ENCODE assay signal across 21 mouse cellular contexts in genomic region chr15:93790531-93790930, GRCm38 (mm10).
DNase-seq lines count a peak whose midpoint lies in the region; ATAC-seq and TF ChIP-seq lines count a peak whose summit lies in the region.
"Had no signal": no experiment of that assay in that cellular context is flagged by ENCODE, and none has a peak within 500 bp of the region (broad histone marks: within the 10 kb centered on the region; RNA-seq: fewer than 3 reads in every experiment).

No protein-coding gene starts in this region.

- H3K9ac ChIP-seq in hindbrain, embryonic 14.5 days: no peak overlapping the region
- H3K9ac ChIP-seq in lung, embryonic 16.5 days (ENCODE audit: low read length): no peak overlapping the region
- H3K9ac ChIP-seq in liver, embryonic 12.5 days: no peak overlapping the region
- H3K9ac ChIP-seq: embryonic facial prominence, embryonic 13.5 days; forebrain, embryonic 13.5 days; forebrain, postnatal 0 days; heart, embryonic 13.5 days; hindbrain, embryonic 15.5 days; intestine, embryonic 15.5 days had no signal

- H3K27ac ChIP-seq in hindbrain, embryonic 14.5 days: no peak overlapping the region
- H3K27ac ChIP-seq in hindbrain, embryonic 10.5 days: no peak overlapping the region
- no peak overlapping the region for H3K27ac ChIP-seq in lung, embryonic 16.5 days (ENCODE audit: low read length)
- peak overlapping the region; percentile 36; the same call in 1 of the 2 replicates for H3K27ac ChIP-seq in limb, embryonic 10.5 days
- no peak overlapping the region for H3K27ac ChIP-seq in liver, embryonic 12.5 days
- H3K27ac ChIP-seq: embryonic facial prominence, embryonic 13.5 days; forebrain, embryonic 13.5 days; heart, embryonic 13.5 days; hindbrain, embryonic 15.5 days; intestine, embryonic 15.5 days had no signal

- TF ChIP-seq CTCF in brain, embryonic 14.5 days (IDR thresholded peaks at IDR 0.05; ENCODE audit: borderline replicate concordance, extremely low read depth, insufficient read depth, insufficient read length): no peak

- H3K4me1 ChIP-seq in hindbrain, embryonic 14.5 days (replicated peaks; ENCODE audit: control insufficient read depth, insufficient read depth, low read length): 0 out of 2 replicates have a peak, but pooled peaks cover 4% of the 10 kb centered on the region
- peaks cover 10% of the 10 kb centered on the region for H3K4me1 ChIP-seq in hindbrain, embryonic 10.5 days (replicated peaks)
- H3K4me1 ChIP-seq in lung, embryonic 16.5 days (replicated peaks; ENCODE audit: control insufficient read depth, insufficient read depth, low read length): peaks cover 13% of the 10 kb centered on the region
- H3K4me1 ChIP-seq in limb, embryonic 10.5 days: peaks cover 32% of the 10 kb centered on the region
- 0 out of 2 replicates have a peak, but pooled peaks cover 4% of the 10 kb centered on the region for H3K4me1 ChIP-seq in liver, embryonic 12.5 days
- H3K4me1 ChIP-seq: forebrain, embryonic 13.5 days; hindbrain, embryonic 15.5 days had no signal

- no peak for DNase-seq in hindbrain, embryonic 14.5 days (ENCODE audit: low spot score)
- DNase-seq in hindbrain, embryonic 10.5 days (ENCODE audit: low spot score): no peak
- no peak for DNase-seq in lung, adult 18-20 months
- DNase-seq in brain, embryonic 14.5 days (ENCODE audit: low read depth): peak; percentile 5
- DNase-seq in limb, embryonic 10.5 days (ENCODE audit: low spot score): no peak
- no peak for DNase-seq in thymus, postnatal 25 days
- DNase-seq: adrenal gland, adult 8-10 months; adrenal gland, postnatal 36 days; cerebellum, adult 11 months; cerebellum, adult 9-10 months; cerebellum, postnatal 25 days; forebrain, postnatal 0 days; gastrocnemius, postnatal 25 days; heart, postnatal 36 days had no signal

- H3K27me3 ChIP-seq in hindbrain, embryonic 14.5 days (ENCODE audit: control insufficient read depth, insufficient read depth, low read length): no peaks in the 10 kb centered on the region
- no peaks in the 10 kb centered on the region for H3K27me3 ChIP-seq in hindbrain, embryonic 10.5 days (ENCODE audit: insufficient read depth, poor library complexity, severe bottlenecking)
- no peaks in the 10 kb centered on the region for H3K27me3 ChIP-seq in lung, embryonic 16.5 days (ENCODE audit: control insufficient read depth, insufficient read depth, low read depth, low read length)
- H3K27me3 ChIP-seq in limb, embryonic 10.5 days (ENCODE audit: low read depth, poor library complexity, severe bottlenecking): no peaks in the 10 kb centered on the region
- no peaks in the 10 kb centered on the region; the same call in 1 of the 2 replicates for H3K27me3 ChIP-seq in liver, embryonic 12.5 days (replicated peaks)
- H3K27me3 ChIP-seq: embryonic facial prominence, embryonic 13.5 days; forebrain, embryonic 13.5 days; heart, embryonic 13.5 days; hindbrain, embryonic 15.5 days; intestine, embryonic 15.5 days had no signal

- WGBS in hindbrain, embryonic 14.5 days: 78% methylated on average over 9 of the region's 9 CpGs
- 89% methylated on average over 9 of the region's 9 CpGs for WGBS in hindbrain, embryonic 10.5 days
- 50% methylated on average over 9 of the region's 9 CpGs for WGBS in lung, embryonic 16.5 days
- WGBS in limb, embryonic 10.5 days: 92% methylated on average over 9 of the region's 9 CpGs
- WGBS in liver, embryonic 12.5 days (ENCODE audit: insufficient replicate concordance): 51% methylated on average over 9 of the region's 9 CpGs

- no peaks in the 10 kb centered on the region for H3K9me3 ChIP-seq in hindbrain, embryonic 14.5 days (ENCODE audit: control insufficient read depth, low read length)
- no peaks in the 10 kb centered on the region for H3K9me3 ChIP-seq in hindbrain, embryonic 10.5 days
- H3K9me3 ChIP-seq in lung, embryonic 16.5 days (ENCODE audit: control insufficient read depth, low read length): no peaks in the 10 kb centered on the region
- no peaks in the 10 kb centered on the region for H3K9me3 ChIP-seq in limb, embryonic 10.5 days (replicated peaks)
- no peaks in the 10 kb centered on the region for H3K9me3 ChIP-seq in liver, embryonic 12.5 days (replicated peaks)
- H3K9me3 ChIP-seq: embryonic facial prominence, embryonic 13.5 days; forebrain, embryonic 13.5 days; heart, embryonic 13.5 days; hindbrain, embryonic 15.5 days; intestine, embryonic 15.5 days had no signal

- H3K4me2 ChIP-seq in hindbrain, embryonic 14.5 days (replicated peaks): no peak overlapping the region
- H3K4me2 ChIP-seq in lung, embryonic 16.5 days (ENCODE audit: low read depth, low read length): peak overlapping the region; percentile 16
- no peak overlapping the region for H3K4me2 ChIP-seq in liver, embryonic 12.5 days
- H3K4me2 ChIP-seq: embryonic facial prominence, embryonic 13.5 days; forebrain, embryonic 13.5 days; heart, embryonic 13.5 days; hindbrain, embryonic 15.5 days; intestine, embryonic 15.5 days had no signal

- no peak for TF ChIP-seq POLR2A in brain, embryonic 14.5 days (IDR thresholded peaks at IDR 0.05; ENCODE audit: borderline replicate concordance, extremely low read depth, insufficient read depth, insufficient read length, poor library complexity, severe bottlenecking)

- H3K36me3 ChIP-seq in hindbrain, embryonic 14.5 days (replicated peaks; ENCODE audit: control insufficient read depth, insufficient read depth): no peaks in the 10 kb centered on the region
- no peaks in the 10 kb centered on the region for H3K36me3 ChIP-seq in hindbrain, embryonic 10.5 days
- no peaks in the 10 kb centered on the region for H3K36me3 ChIP-seq in lung, embryonic 16.5 days (ENCODE audit: control insufficient read depth, insufficient read depth, low read length)
- H3K36me3 ChIP-seq in limb, embryonic 10.5 days: no peaks in the 10 kb centered on the region
- no peaks in the 10 kb centered on the region for H3K36me3 ChIP-seq in liver, embryonic 12.5 days
- H3K36me3 ChIP-seq: embryonic facial prominence, embryonic 13.5 days; heart, embryonic 13.5 days; hindbrain, embryonic 15.5 days; intestine, embryonic 15.5 days had no signal

- 0 out of 2 replicates have a peak, but pooled peaks have one; percentile 34 for ATAC-seq in hindbrain, embryonic 14.5 days (ENCODE audit: low FRiP score)
- 0 out of 2 replicates have a peak, but pooled peaks have one; percentile 36 for ATAC-seq in lung, embryonic 16.5 days (ENCODE audit: low read depth)
- no peak for ATAC-seq in liver, embryonic 12.5 days
- ATAC-seq: forebrain, embryonic 13.5 days; forebrain, postnatal 0 days; intestine, embryonic 15.5 days had no signal

- no peak overlapping the region for H3K4me3 ChIP-seq in hindbrain, embryonic 14.5 days (replicated peaks; ENCODE audit: low read length)
- no peak overlapping the region for H3K4me3 ChIP-seq in hindbrain, embryonic 10.5 days
- no peak overlapping the region for H3K4me3 ChIP-seq in lung, embryonic 16.5 days (ENCODE audit: low read length)
- H3K4me3 ChIP-seq in limb, embryonic 10.5 days: no peak overlapping the region
- H3K4me3 ChIP-seq in liver, embryonic 12.5 days: no peak overlapping the region
- H3K4me3 ChIP-seq: embryonic facial prominence, embryonic 13.5 days; forebrain, embryonic 13.5 days; heart, embryonic 13.5 days; hindbrain, embryonic 15.5 days; intestine, embryonic 15.5 days had no signal
